Comparison of ENCODE assay signal across 22 mouse cellular contexts in genomic region chr5:136980974-136981373, GRCm38 (mm10). TPM values are rescaled to one million over a fixed set of nuclear protein-coding genes. Genes with fewer than 3 reads are reported as not detected.
DNase-seq lines count a peak whose midpoint lies in the region; ATAC-seq and TF ChIP-seq lines count a peak whose summit lies in the region.
"Had no signal": no experiment of that assay in that cellular context is flagged by ENCODE, and none has a peak within 500 bp of the region (broad histone marks: within the 10 kb centered on the region; RNA-seq: fewer than 3 reads in every experiment).

No protein-coding gene starts in this region.

- TF ChIP-seq CTCF in heart, adult 2 months (IDR thresholded peaks at IDR 0.05), result peak; percentile 45
- peak; percentile 26 for TF ChIP-seq CTCF in lung, postnatal 0 days (IDR thresholded peaks at IDR 0.05)

- ATAC-seq in heart, embryonic 11.5 days (replicated peaks; ENCODE audit: insufficient number of reproducible peaks, low FRiP score, low TSS enrichment), result no peak
- ATAC-seq in lung, postnatal 0 days, result no peak
- ATAC-seq: forebrain, embryonic 15.5 days; hindbrain, embryonic 16.5 days; liver, embryonic 12.5 days had no signal

- no peaks in the 10 kb centered on the region for H3K9me3 ChIP-seq in heart, embryonic 11.5 days (replicated peaks; ENCODE audit: control insufficient read depth, low read length)
- H3K9me3 ChIP-seq in lung, postnatal 0 days (ENCODE audit: low read length), result no peaks in the 10 kb centered on the region
- H3K9me3 ChIP-seq: forebrain, embryonic 15.5 days; kidney, embryonic 15.5 days; liver, embryonic 12.5 days; midbrain, embryonic 10.5 days; neural tube, embryonic 15.5 days had no signal

- no peak for DNase-seq in heart, adult 2 months
- no peak for DNase-seq in lung, postnatal 0 days (ENCODE audit: low spot score)
- no peak for DNase-seq in lung, postnatal 36 days
- peak; percentile 27 for DNase-seq in NIH3T3 (ENCODE audit: low read depth)
- DNase-seq in frontal cortex, postnatal 36 days (ENCODE audit: low spot score in 2 of 2), result no peak
- DNase-seq in retina, embryonic 14.5 days (ENCODE audit: low spot score), result no peak
- DNase-seq: adrenal gland, postnatal 14 days; B cell, adult 2 months; cerebellum, postnatal 10 days; gastrocnemius, postnatal 10 days; heart, postnatal 14 days; layer of hippocampus, adult 9-11 months; retina, postnatal 1 day; thymus, postnatal 14 days had no signal

- 86% methylated on average over 8 of the region's 8 CpGs for WGBS in heart, adult 2 months
- WGBS in heart, embryonic 11.5 days (ENCODE audit: insufficient replicate concordance), result 87% methylated on average over 8 of the region's 8 CpGs
- WGBS in lung, postnatal 0 days, result 86% methylated on average over 8 of the region's 8 CpGs

- intact Hi-C loops in heart, adult 2 months (cut with DNase I), result loop anchor here (10.0 kb wide), 1 partner anchor 804 kb away; the partner anchor contains the start of genes Mepce and Zcwpw1

- H3K36me3 ChIP-seq in heart, adult 2 months (ENCODE audit: control insufficient read depth, insufficient read depth, low read length), result no peaks in the 10 kb centered on the region
- peaks cover 8% of the 10 kb centered on the region; the same call in 1 of the 2 replicates for H3K36me3 ChIP-seq in heart, embryonic 11.5 days (ENCODE audit: control insufficient read depth, insufficient read depth, low read length)
- 0 out of 2 replicates have a peak, but pooled peaks cover 3% of the 10 kb centered on the region for H3K36me3 ChIP-seq in lung, postnatal 0 days (ENCODE audit: insufficient read depth, low read length)

- TF ChIP-seq POLR2A in heart, adult 2 months (IDR thresholded peaks at IDR 0.05; ENCODE audit: insufficient read depth, low read depth, low read length), result no peak

- H3K4me1 ChIP-seq in heart, adult 2 months (ENCODE audit: control insufficient read depth, insufficient read depth, low read length), result no peaks in the 10 kb centered on the region
- H3K4me1 ChIP-seq in heart, embryonic 11.5 days (ENCODE audit: control insufficient read depth, insufficient read depth, low read length), result peaks cover under 1% of the 10 kb centered on the region; the same call in 1 of the 2 replicates
- peaks cover 1% of the 10 kb centered on the region for H3K4me1 ChIP-seq in lung, postnatal 0 days (ENCODE audit: insufficient read depth, low read depth, low read length)

- H3K27me3 ChIP-seq in heart, adult 2 months (ENCODE audit: control insufficient read depth, insufficient read depth, low read length), result no peaks in the 10 kb centered on the region
- no peaks in the 10 kb centered on the region for H3K27me3 ChIP-seq in heart, embryonic 11.5 days (ENCODE audit: control insufficient read depth, insufficient read depth, low read length)
- H3K27me3 ChIP-seq in lung, postnatal 0 days (replicated peaks; ENCODE audit: insufficient read depth, low read length), result no peaks in the 10 kb centered on the region
- H3K27me3 ChIP-seq: forebrain, embryonic 15.5 days; kidney, embryonic 15.5 days; liver, embryonic 12.5 days; neural tube, embryonic 15.5 days had no signal

- H3K9ac ChIP-seq in heart, adult 2 months (ENCODE audit: low read depth, low read length), result no peak overlapping the region
- H3K9ac ChIP-seq in heart, embryonic 11.5 days (ENCODE audit: low read depth, low read length), result no peak overlapping the region
- H3K9ac ChIP-seq in lung, postnatal 0 days (replicated peaks; ENCODE audit: low read depth), result no peak overlapping the region
- H3K9ac ChIP-seq: forebrain, embryonic 15.5 days; kidney, embryonic 15.5 days; liver, embryonic 12.5 days; neural tube, embryonic 15.5 days had no signal

- no peak overlapping the region for H3K27ac ChIP-seq in heart, adult 2 months
- no peak overlapping the region for H3K27ac ChIP-seq in heart, embryonic 11.5 days (ENCODE audit: low read depth, low read length)
- H3K27ac ChIP-seq in lung, postnatal 0 days (ENCODE audit: low read length), result no peak overlapping the region
- H3K27ac ChIP-seq: forebrain, embryonic 15.5 days; kidney, embryonic 15.5 days; liver, embryonic 12.5 days; midbrain, embryonic 10.5 days; neural tube, embryonic 15.5 days had no signal

- TF ChIP-seq EP300 in heart, adult 2 months (IDR thresholded peaks at IDR 0.05; ENCODE audit: insufficient read depth, low read depth, low read length), result no peak
- TF ChIP-seq EP300 in lung, postnatal 0 days (IDR thresholded peaks at IDR 0.05), result no peak

- no peak overlapping the region for H3K4me3 ChIP-seq in heart, adult 2 months
- H3K4me3 ChIP-seq in heart, embryonic 11.5 days (ENCODE audit: low read depth, low read length), result no peak overlapping the region
- H3K4me3 ChIP-seq in lung, postnatal 0 days (ENCODE audit: low read depth, low read length), result no peak overlapping the region
- H3K4me3 ChIP-seq: forebrain, embryonic 15.5 days; kidney, embryonic 15.5 days; liver, embryonic 12.5 days; midbrain, embryonic 10.5 days; neural tube, embryonic 15.5 days had no signal

- H3K79me2 ChIP-seq in heart, adult 2 months (replicated peaks; ENCODE audit: control insufficient read depth, insufficient read depth, low read length), result no peaks in the 10 kb centered on the region

- H3K4me2 ChIP-seq in heart, embryonic 11.5 days, result no peak overlapping the region
- H3K4me2 ChIP-seq in lung, postnatal 0 days (replicated peaks; ENCODE audit: low read depth, low read length), result no peak overlapping the region
- H3K4me2 ChIP-seq: forebrain, embryonic 15.5 days; kidney, embryonic 15.5 days; liver, embryonic 12.5 days; neural tube, embryonic 15.5 days had no signal

RNA-seq across cellular contexts. Expression of gene Plod3, which starts 5.8 kb away (rescaled TPM):
- 10 to 100 TPM; 32.0 to 37.1 TPM for total RNA-seq in heart, adult 2 months (2021)
- 30.3 and 30.8 TPM in 2 replicates for polyA plus RNA-seq in heart, adult 2 months (2012; rRNA removed)
- polyA plus RNA-seq in heart, embryonic 11.5 days (2014; fragmentation: Nextera tagmentation; extraction: Ambion mirVana), result 33.0 and 36.4 TPM in 2 replicates
- polyA plus RNA-seq in lung, postnatal 0 days (2015; fragmentation: Nextera tagmentation; extraction: Ambion mirVana), result 38.3 and 41.7 TPM in 2 replicates

RNA-seq across cellular contexts. Expression of gene Znhit1, which starts 6.8 kb away (rescaled TPM):
- total RNA-seq in heart, adult 2 months (2021), result 10 to 100 TPM; 65.5 to 70.1 TPM
- polyA plus RNA-seq in heart, adult 2 months (2012; rRNA removed), result 53.6 and 58.4 TPM in 2 replicates
- polyA plus RNA-seq in heart, embryonic 11.5 days (2014; fragmentation: Nextera tagmentation; extraction: Ambion mirVana), result 92.4 and 92.9 TPM in 2 replicates
- polyA plus RNA-seq in lung, postnatal 0 days (2015; fragmentation: Nextera tagmentation; extraction: Ambion mirVana), result 80.8 and 83.9 TPM in 2 replicates

RNA-seq across cellular contexts. Expression of gene Cldn15, which starts 14.6 kb away (rescaled TPM):
- 1 to 10 TPM; 7.3 to 8.7 TPM for total RNA-seq in heart, adult 2 months (2021)
- 13.3 and 15.1 TPM in 2 replicates for polyA plus RNA-seq in heart, adult 2 months (2012; rRNA removed)
- polyA plus RNA-seq in heart, embryonic 11.5 days (2014; fragmentation: Nextera tagmentation; extraction: Ambion mirVana), result 1.3 and 1.9 TPM in 2 replicates
- 10.5 and 11.9 TPM in 2 replicates for polyA plus RNA-seq in lung, postnatal 0 days (2015; fragmentation: Nextera tagmentation; extraction: Ambion mirVana)
- total RNA-seq: left cerebral cortex, postnatal 25 days had no signal

RNA-seq across cellular contexts. Expression of gene Fis1, which starts 27.9 kb away (rescaled TPM):
- total RNA-seq in heart, adult 2 months (2021), result 100 to 1,000 TPM; 176 to 197 TPM
- 150 and 152 TPM in 2 replicates for polyA plus RNA-seq in heart, adult 2 months (2012; rRNA removed)
- 279 and 286 TPM in 2 replicates for polyA plus RNA-seq in heart, embryonic 11.5 days (2014; fragmentation: Nextera tagmentation; extraction: Ambion mirVana)
- 318 and 358 TPM in 2 replicates for polyA plus RNA-seq in lung, postnatal 0 days (2015; fragmentation: Nextera tagmentation; extraction: Ambion mirVana)

RNA-seq across cellular contexts. Expression of gene Vgf, which starts 45.2 kb away (rescaled TPM):
- not detected for total RNA-seq in heart, adult 2 months (2021)
- polyA plus RNA-seq in heart, adult 2 months (2012; rRNA removed), result 0.06 TPM in 2 replicates
- 0.20 TPM in 1 of 2 replicates, not detected in the other for polyA plus RNA-seq in heart, embryonic 11.5 days (2014; fragmentation: Nextera tagmentation; extraction: Ambion mirVana)
- 0.12 and 0.19 TPM in 2 replicates for polyA plus RNA-seq in lung, postnatal 0 days (2015; fragmentation: Nextera tagmentation; extraction: Ambion mirVana)
- total RNA-seq: heart, postnatal 14 days had no signal
- polyA plus RNA-seq: liver, embryonic 12.5 days had no signal
